Mouse (Mus musculus): ENCODE measurements around the gene Gramd1b. TPM values are rescaled to one million over a fixed set of nuclear protein-coding genes. Genes with fewer than 3 reads are reported as not detected.

Gramd1b gene
- polyA plus RNA-seq, 1 experiment = 188 TPM

- 18% methylated on average over 8 of the region's 8 CpGs for WGBS
- peak overlapping the region; percentile 17 for H3K4me3 ChIP-seq (replicated peaks; ENCODE audit: insufficient read depth, low read depth, low read length)
- H3K27ac ChIP-seq (ENCODE audit: insufficient read depth, low read length) = peak overlapping the region; percentile 90
- peaks cover 28% of the 10 kb centered on the region for H3K4me1 ChIP-seq (ENCODE audit: control insufficient read depth, insufficient read depth, low read length)
- TF ChIP-seq CTCF (IDR thresholded peaks at IDR 0.05; ENCODE audit: borderline replicate concordance, insufficient read depth, low read depth, low read length) = peak; percentile 67; the same call in 1 of the 2 replicates
- peak; percentile 28; the same call in 1 of the 2 replicates for TF ChIP-seq POLR2A (IDR thresholded peaks at IDR 0.05; ENCODE audit: borderline replicate concordance, insufficient read depth, low read length)
- no peaks in the 10 kb centered on the region for H3K27me3 ChIP-seq (ENCODE audit: control insufficient read depth, insufficient read depth, low read length)
- peak; percentile 80 to 87 for DNase-seq
These were observed 140.3 kb downstream of the Gramd1b start for GRCm38 (mm10) chr9:40390904-40391303.

GRCm38 (mm10) chr9:40390396-40390760 is 140.8 kb downstream of the Gramd1b start:
- Histone ChIP-seq H3K27me3 (ENCODE audit: control insufficient read depth, insufficient read depth, low read length) (no peaks in the 10 kb centered on the region), H3K4me3 (replicated peaks; ENCODE audit: insufficient read depth, low read depth, low read length) (no peak overlapping the region), H3K4me1 (ENCODE audit: control insufficient read depth, insufficient read depth, low read length) (peaks cover 28% of the 10 kb centered on the region), H3K27ac (ENCODE audit: insufficient read depth, low read length) (peak overlapping the region; percentile 34)
- no peak for TF ChIP-seq CTCF (IDR thresholded peaks at IDR 0.05; ENCODE audit: borderline replicate concordance, insufficient read depth, low read depth, low read length)
- TF ChIP-seq POLR2A (IDR thresholded peaks at IDR 0.05; ENCODE audit: borderline replicate concordance, insufficient read depth, low read length) = no peak
- WGBS = 89% methylated on average over 8 of the region's 8 CpGs
- no peak for DNase-seq

- no peak for DNase-seq
- peaks cover 31% of the 10 kb centered on the region for H3K4me1 ChIP-seq (ENCODE audit: control insufficient read depth, insufficient read depth, low read length)
- TF ChIP-seq POLR2A (IDR thresholded peaks at IDR 0.05; ENCODE audit: borderline replicate concordance, insufficient read depth, low read length) = no peak
- no peak for TF ChIP-seq CTCF (IDR thresholded peaks at IDR 0.05; ENCODE audit: borderline replicate concordance, insufficient read depth, low read depth, low read length)
- WGBS = 88% methylated on average over 8 of the region's 8 CpGs
- H3K27me3 ChIP-seq (ENCODE audit: control insufficient read depth, insufficient read depth, low read length) = no peaks in the 10 kb centered on the region
- peak overlapping the region; percentile 19 for H3K27ac ChIP-seq (ENCODE audit: insufficient read depth, low read length)
- H3K4me3 ChIP-seq (replicated peaks; ENCODE audit: insufficient read depth, low read depth, low read length) = no peak overlapping the region
These were observed 141.4 kb downstream of the Gramd1b start for GRCm38 (mm10) chr9:40389669-40390395.

- no peak overlapping the region for H3K4me3 ChIP-seq (replicated peaks; ENCODE audit: insufficient read depth, low read depth, low read length)
- 79% methylated on average over 6 of the region's 6 CpGs for WGBS
- H3K27me3 ChIP-seq (ENCODE audit: control insufficient read depth, insufficient read depth, low read length) = no peaks in the 10 kb centered on the region
- no peak for DNase-seq
- peaks cover 38% of the 10 kb centered on the region for H3K4me1 ChIP-seq (ENCODE audit: control insufficient read depth, insufficient read depth, low read length)
- H3K27ac ChIP-seq (ENCODE audit: insufficient read depth, low read length) = no peak overlapping the region
- no peak for TF ChIP-seq CTCF (IDR thresholded peaks at IDR 0.05; ENCODE audit: borderline replicate concordance, insufficient read depth, low read depth, low read length)
- TF ChIP-seq POLR2A (IDR thresholded peaks at IDR 0.05; ENCODE audit: borderline replicate concordance, insufficient read depth, low read length) = no peak
These were observed 142.0 kb downstream of the Gramd1b start for GRCm38 (mm10) chr9:40389175-40389574.

GRCm38 (mm10) chr9:40384781-40385180 is 146.4 kb downstream of the Gramd1b start:
- 39% methylated on average over 5 of the region's 5 CpGs for WGBS
- TF ChIP-seq POLR2A (IDR thresholded peaks at IDR 0.05; ENCODE audit: borderline replicate concordance, insufficient read depth, low read length) = no peak
- no peak for TF ChIP-seq CTCF (IDR thresholded peaks at IDR 0.05; ENCODE audit: borderline replicate concordance, insufficient read depth, low read depth, low read length)
- Histone ChIP-seq H3K27ac (ENCODE audit: insufficient read depth, low read length) (peak overlapping the region; percentile 97), H3K27me3 (ENCODE audit: control insufficient read depth, insufficient read depth, low read length) (no peaks in the 10 kb centered on the region), H3K4me1 (ENCODE audit: control insufficient read depth, insufficient read depth, low read length) (peaks cover 29% of the 10 kb centered on the region; the same call in 1 of the 2 replicates), H3K4me3 (replicated peaks; ENCODE audit: insufficient read depth, low read depth, low read length) (no peak overlapping the region)
- peak; percentile 51 for DNase-seq

- no peak for TF ChIP-seq CTCF (IDR thresholded peaks at IDR 0.05; ENCODE audit: borderline replicate concordance, insufficient read depth, low read depth, low read length)
- TF ChIP-seq POLR2A (IDR thresholded peaks at IDR 0.05; ENCODE audit: borderline replicate concordance, insufficient read depth, low read length) = no peak
- peak in 1 of 2 experiments; percentile 77 for DNase-seq
- WGBS = 12% methylated on average over 3 of the region's 3 CpGs
- Histone ChIP-seq H3K4me3 (replicated peaks; ENCODE audit: insufficient read depth, low read depth, low read length) (no peak overlapping the region), H3K27ac (ENCODE audit: insufficient read depth, low read length) (peak overlapping the region; percentile 97), H3K27me3 (ENCODE audit: control insufficient read depth, insufficient read depth, low read length) (no peaks in the 10 kb centered on the region), H3K4me1 (ENCODE audit: control insufficient read depth, insufficient read depth, low read length) (peaks cover 37% of the 10 kb centered on the region; the same call in 1 of the 2 replicates)
These were observed 148.7 kb downstream of the Gramd1b start for GRCm38 (mm10) chr9:40382508-40382907.

GRCm38 (mm10) chr9:40381416-40382411 is 149.5 kb downstream of the Gramd1b start:
- DNase-seq = peak; percentile 91 to 98
- H3K4me1 ChIP-seq (ENCODE audit: control insufficient read depth, insufficient read depth, low read length) = peaks cover 45% of the 10 kb centered on the region
- under 1% methylated on average over 15 of the region's 15 CpGs for WGBS
- H3K27ac ChIP-seq (ENCODE audit: insufficient read depth, low read length) = peak overlapping the region; percentile 97
- TF ChIP-seq POLR2A (IDR thresholded peaks at IDR 0.05; ENCODE audit: borderline replicate concordance, insufficient read depth, low read length) = peak; percentile 28; the same call in 1 of the 2 replicates
- no peak for TF ChIP-seq CTCF (IDR thresholded peaks at IDR 0.05; ENCODE audit: borderline replicate concordance, insufficient read depth, low read depth, low read length)
- H3K4me3 ChIP-seq (replicated peaks; ENCODE audit: insufficient read depth, low read depth, low read length) = peak overlapping the region; percentile 3
- no peaks in the 10 kb centered on the region for H3K27me3 ChIP-seq (ENCODE audit: control insufficient read depth, insufficient read depth, low read length)
